Mouse (Mus musculus): ENCODE measurements at regions not wholly inside any gene's neighbourhood (a gene's known extent, or its start where the extent isn't known, plus 50 kb on each side); places are given as distances from the start of the nearest gene placed in this dataset.

- no peak for TF ChIP-seq CTCF (IDR thresholded peaks at IDR 0.05; ENCODE audit: extremely low read depth, insufficient read depth, low read length)
- TF ChIP-seq POLR2A (IDR thresholded peaks at IDR 0.05; ENCODE audit: extremely low read depth, insufficient read depth, low read length): no peak
These were observed 422.3 kb downstream of the Dad1 start for GRCm38 (mm10) chr14:53831651-53832050.
